Mouse (Mus musculus) yolk sac, embryonic 10.5 days (tissue): ENCODE measurements around the gene Pla2g1b.
"Not testable (repeated sequence)": the region's sequence is repeated elsewhere in the genome, so short reads cannot be mapped to it uniquely, and the experiment has no call there.

ENCODE experiments used
- DNase-seq: peaks from one replicate; pipeline ENCODE4 v3.0.0-alpha.2; 2017; ENCODE audit warnings: low spot score

The Pla2g1b gene

DNA sequence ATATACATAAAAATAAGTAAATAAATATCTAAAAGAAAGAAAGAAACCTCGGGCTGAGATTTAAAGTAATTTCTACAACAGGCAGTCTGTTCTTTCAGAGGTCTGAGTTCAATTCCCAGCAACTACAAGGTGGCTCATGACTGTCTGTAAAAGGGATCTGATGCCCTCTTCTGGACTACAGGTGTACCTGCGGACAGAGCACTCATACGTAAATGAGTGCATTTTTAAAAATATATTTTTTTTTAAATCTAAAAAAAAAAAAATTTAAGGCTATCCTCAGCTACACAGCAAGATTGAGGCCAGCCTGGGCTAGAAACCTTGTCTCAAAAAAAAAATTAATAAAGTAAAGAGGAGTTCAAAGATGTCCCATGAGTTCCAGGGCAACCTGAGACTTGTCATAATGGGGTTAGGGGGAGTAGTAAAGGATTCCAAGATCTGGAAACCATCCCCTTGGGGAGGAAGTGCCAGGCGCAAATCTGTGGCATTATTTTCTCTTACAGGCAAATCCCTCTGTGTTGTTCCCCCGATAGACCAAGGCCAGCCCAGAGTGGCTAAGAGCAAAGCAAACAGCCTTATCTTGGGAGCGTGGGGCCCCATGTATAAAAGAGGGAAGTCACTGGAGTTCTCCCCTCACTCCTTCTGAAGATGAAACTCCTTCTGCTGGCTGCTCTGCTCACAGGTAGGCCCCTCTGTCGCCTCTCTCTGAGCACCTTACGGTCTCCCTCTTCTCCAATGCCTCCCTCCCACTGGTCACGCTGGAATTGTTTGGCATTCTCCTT is at the start of gene Pla2g1b:
Gene Pla2g1b (plus strand): TSS at position 621 of the 779 bp plus-strand sequence.
- no peak for DNase-seq

- peak; percentile 21 for DNase-seq
Observed at GRCm38 (mm10) chr5:115428831-115429358, 37.2 kb upstream of the Pla2g1b start.

- DNase-seq = peak; percentile 64
Observed at GRCm38 (mm10) chr5:115429359-115430186, 36.5 kb upstream of the Pla2g1b start, which contains the start of gene Msi1. Msi1 (plus strand) TSS chr5:115429599.

GRCm38 (mm10) chr5:115430187-115430960 is 35.7 kb upstream of the Pla2g1b start:
- peak; percentile 61 for DNase-seq

GRCm38 (mm10) chr5:115431061-115431897 is 34.8 kb upstream of the Pla2g1b start:
- peak; percentile 35 for DNase-seq

DNA sequence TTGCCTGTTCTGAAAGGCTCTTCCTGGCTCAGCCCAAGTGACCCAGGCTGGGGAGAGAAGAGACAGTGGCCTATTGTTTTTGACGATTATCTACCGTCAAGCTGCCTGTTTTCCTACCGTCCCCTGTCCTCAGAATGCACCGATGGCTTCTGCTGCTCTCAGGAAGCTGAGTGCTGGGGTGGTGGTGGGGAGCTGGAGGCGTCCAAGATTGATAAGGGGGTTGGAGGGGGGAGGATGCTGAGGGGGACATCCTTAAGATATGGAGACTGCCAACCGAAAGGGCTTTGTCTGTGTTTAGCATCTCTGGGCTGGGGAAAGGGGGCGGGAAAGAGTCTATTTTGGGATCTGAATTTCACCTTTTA is 34.2 kb upstream of the Pla2g1b start:
- no peak for DNase-seq

GRCm38 (mm10) chr5:115432395-115432794 is 33.7 kb upstream of the Pla2g1b start:
- DNase-seq = no peak

DNA sequence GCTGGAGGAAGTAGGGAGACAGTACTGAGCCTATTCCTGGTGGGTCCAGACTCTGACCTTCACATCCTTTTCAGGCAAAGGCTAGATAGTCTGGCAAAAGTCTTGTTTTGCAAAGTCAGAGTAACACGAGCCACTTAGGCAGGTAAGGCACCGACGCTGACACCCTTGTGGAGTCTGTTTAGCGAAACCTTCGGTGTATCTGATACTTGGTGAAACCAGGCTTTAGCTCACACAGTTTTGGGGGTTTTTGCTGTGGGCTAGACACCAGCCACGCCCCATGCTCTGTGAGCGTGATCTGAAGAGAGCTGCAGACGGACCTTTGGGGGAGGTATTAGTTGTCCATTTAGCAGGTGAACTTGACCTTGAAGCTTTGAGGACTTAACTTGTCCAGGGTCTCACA is 32.9 kb upstream of the Pla2g1b start:
- no peak for DNase-seq

DNA sequence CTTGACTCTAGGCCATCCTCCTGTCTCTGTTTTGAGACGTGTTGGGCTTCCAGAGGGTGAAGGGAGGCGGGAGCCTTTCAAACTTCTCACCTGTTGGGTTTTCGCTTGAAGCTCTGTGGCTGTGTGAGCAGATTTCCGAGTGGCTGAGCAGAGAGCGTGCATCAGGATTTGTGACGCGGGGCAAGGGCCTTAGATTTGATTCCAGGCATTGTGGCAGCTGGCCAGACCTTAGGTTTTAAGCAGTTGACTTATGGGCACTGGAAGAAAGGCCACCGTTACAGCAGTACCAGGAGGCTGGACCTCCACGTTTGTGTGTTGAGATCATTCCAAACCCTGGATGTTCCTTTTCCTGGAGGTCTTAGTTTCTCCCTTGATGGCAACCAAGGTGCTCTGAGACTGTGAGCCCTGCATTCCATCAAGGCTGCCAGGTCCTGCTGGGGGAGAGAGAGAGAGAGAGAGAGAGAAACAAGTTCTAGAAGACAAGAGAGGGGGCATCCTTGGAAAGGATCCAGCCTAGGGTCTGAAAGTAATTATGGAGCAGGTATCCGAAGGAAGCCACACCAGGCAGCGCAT is 31.7 kb upstream of the Pla2g1b start:
- DNase-seq = no peak

GRCm38 (mm10) chr5:115434853-115435754 is 31.0 kb upstream of the Pla2g1b start:
- DNase-seq = no peak

GRCm38 (mm10) chr5:115435755-115436379 is 30.2 kb upstream of the Pla2g1b start:
- DNase-seq = no peak

GRCm38 (mm10) chr5:115436421-115437124 is 29.5 kb upstream of the Pla2g1b start:
- DNase-seq = peak; percentile 72

GRCm38 (mm10) chr5:115437242-115437944 is 28.7 kb upstream of the Pla2g1b start:
- no peak for DNase-seq

- DNase-seq = peak; percentile 28
Observed at GRCm38 (mm10) chr5:115437945-115438315, 28.1 kb upstream of the Pla2g1b start.

DNA sequence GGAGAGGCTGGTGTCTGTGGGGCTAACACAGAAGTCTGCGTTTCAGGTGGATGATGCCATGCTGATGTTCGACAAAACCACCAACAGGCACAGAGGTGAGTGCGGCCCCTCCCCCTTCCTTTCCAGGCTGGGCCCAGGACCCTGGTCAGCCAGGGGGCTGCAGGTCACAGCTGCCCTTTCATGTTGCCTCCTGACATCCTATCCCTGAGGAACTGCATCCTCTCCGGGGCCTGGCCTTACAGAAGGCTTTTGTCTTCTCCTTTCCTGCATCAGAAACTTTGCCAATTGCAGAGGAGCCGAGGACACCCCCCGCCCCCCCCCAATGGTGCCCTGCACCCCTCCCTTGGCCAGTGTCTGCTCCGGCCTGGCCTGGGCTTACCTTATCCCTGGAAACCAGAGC is 27.4 kb upstream of the Pla2g1b start:
- DNase-seq = no peak

- peak; percentile 65 for DNase-seq
Observed at GRCm38 (mm10) chr5:115441205-115441849, 24.7 kb upstream of the Pla2g1b start.

GRCm38 (mm10) chr5:115442663-115443062 is 23.4 kb upstream of the Pla2g1b start:
- not testable (repeated sequence) for DNase-seq
